Mouse (Mus musculus) cerebellum, postnatal 10 days (tissue): ENCODE data around the gene Tmem265.
A peak's percentile ranks its signal among the peaks of the same experiment; 100 is the strongest.

Experiments
- DNase-seq, 2 experiments: peaks; one replicate each; pipeline ENCODE4 v3.0.0; 2021; ENCODE audit warnings: mixed read lengths in 2 of 2

Tmem265 gene

GRCm38 (mm10) chr7:127588901-127589300 is 27.7 kb downstream of the Tmem265 start:
- no peak for DNase-seq

- DNase-seq = no peak
These were observed 28.4 kb downstream of the Tmem265 start for GRCm38 (mm10) chr7:127589637-127590036.

- peak in 1 of 2 experiments; percentile 21 for DNase-seq
These were observed 29.9 kb downstream of the Tmem265 start for GRCm38 (mm10) chr7:127591108-127591507.

GRCm38 (mm10) chr7:127592575-127592974 is 31.4 kb downstream of the Tmem265 start:
- DNase-seq = no peak

- DNase-seq = no peak
These were observed 35.6 kb downstream of the Tmem265 start for GRCm38 (mm10) chr7:127596747-127597146.

GRCm38 (mm10) chr7:127600612-127601011 is 39.4 kb downstream of the Tmem265 start:
- DNase-seq = no peak

GRCm38 (mm10) chr7:127601735-127602134 is 40.5 kb downstream of the Tmem265 start:
- no peak for DNase-seq

- DNase-seq = no peak
These were observed 41.7 kb downstream of the Tmem265 start for GRCm38 (mm10) chr7:127602903-127603302.

- DNase-seq = no peak
These were observed 43.1 kb downstream of the Tmem265 start for GRCm38 (mm10) chr7:127604256-127604655.

- DNase-seq = peak in 1 of 2 experiments; percentile 1
These were observed 46.0 kb downstream of the Tmem265 start for GRCm38 (mm10) chr7:127607150-127607549.

GRCm38 (mm10) chr7:127611011-127611410 is 49.8 kb downstream of the Tmem265 start:
- peak in 1 of 2 experiments; percentile 1 for DNase-seq

GRCm38 (mm10) chr7:127611561-127611960 is 50.4 kb downstream of the Tmem265 start:
- peak in 1 of 2 experiments; percentile 2 for DNase-seq

GRCm38 (mm10) chr7:127613501-127613900 is 52.3 kb downstream of the Tmem265 start:
- DNase-seq = peak in 1 of 2 experiments; percentile 3

GRCm38 (mm10) chr7:127614091-127614490 is 52.9 kb downstream of the Tmem265 start:
- DNase-seq = peak in 1 of 2 experiments; percentile 16

GRCm38 (mm10) chr7:127614511-127614890 is 53.3 kb downstream of the Tmem265 start:
- peak; percentile 53 to 57 for DNase-seq

GRCm38 (mm10) chr7:127614891-127615843 is 54.0 kb downstream of the Tmem265 start, which contains the start of gene Zfp629:
TSS of gene Zfp629 (minus strand) at chr7:127615797.
- DNase-seq = peak; percentile 92 to 95

GRCm38 (mm10) chr7:127616336-127616735 is 55.1 kb downstream of the Tmem265 start:
- peak in 1 of 2 experiments; percentile 14 for DNase-seq
